Mouse (Mus musculus): ENCODE data around the gene Fgfr2. TPM values are rescaled to one million over a fixed set of nuclear protein-coding genes. Genes with fewer than 3 reads are reported as not detected.

Gene Fgfr2
- total and polyA plus RNA-seq, 2 experiments from 2014 or later, result 12.1 to 32.6 TPM

DNA sequence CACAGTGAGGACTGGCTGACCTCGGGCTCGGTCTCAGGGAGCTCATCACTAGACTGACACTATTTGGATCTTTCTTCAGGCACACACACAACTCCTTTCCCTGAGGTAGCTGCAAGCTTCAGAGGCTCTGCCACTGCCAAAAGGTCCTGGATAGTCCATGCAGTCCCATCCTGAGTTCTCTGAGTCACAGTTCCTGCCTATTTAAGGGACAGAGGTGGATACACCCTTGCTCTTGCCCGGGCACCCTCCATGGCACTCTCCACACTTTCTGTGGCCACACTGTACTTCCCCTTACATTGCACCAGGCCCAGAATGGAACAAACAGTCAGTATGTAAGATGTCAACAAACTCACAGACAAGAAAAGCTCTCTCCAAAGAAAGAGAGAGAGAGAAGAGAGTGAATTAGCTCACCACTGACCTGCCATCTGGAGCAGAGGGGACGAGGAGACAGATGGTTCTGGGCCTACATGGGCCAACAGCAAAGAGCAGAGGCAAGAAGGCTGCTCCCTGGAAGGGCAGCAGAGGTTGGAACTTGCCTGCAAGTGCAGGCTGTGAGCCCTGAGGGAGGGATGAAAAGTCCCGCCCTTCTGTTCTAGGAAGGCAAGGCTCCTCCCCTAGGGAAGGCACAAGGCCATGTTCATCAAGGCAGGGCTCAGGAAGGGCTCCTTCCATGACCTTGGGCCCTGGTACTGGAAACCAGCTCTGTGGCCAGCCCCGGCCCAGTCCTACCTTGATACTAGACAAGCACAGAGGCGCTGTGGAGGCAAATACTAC is 346.6 kb downstream of the Fgfr2 start:
- DNase-seq (ENCODE audit: low spot score), result peak; percentile 21
- TF ChIP-seq CTCF (IDR thresholded peaks at IDR 0.05), result no peak

DNA sequence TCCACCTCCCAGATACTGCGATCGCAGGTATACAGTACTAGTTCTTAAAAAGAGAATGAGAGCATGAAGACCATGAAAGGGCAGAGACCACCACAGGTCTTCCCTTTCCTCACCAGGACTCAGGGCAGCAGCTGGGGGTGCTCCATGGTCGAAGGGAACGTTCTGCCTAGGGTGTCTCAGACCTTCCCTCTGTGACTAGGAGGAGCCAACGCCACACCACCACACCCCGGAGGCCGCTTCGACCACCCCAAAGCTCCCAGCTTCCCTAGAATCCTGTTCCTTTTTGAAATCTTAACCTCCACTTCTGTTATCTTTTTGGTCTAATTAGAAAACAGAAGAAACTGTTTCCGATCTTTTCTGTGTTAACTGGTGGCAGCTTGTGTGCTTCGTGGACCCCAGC is 347.2 kb downstream of the Fgfr2 start:
- no peak for DNase-seq (ENCODE audit: low spot score)
- no peak overlapping the region for H3K4me2 ChIP-seq (ENCODE audit: low read depth, low read length, poor library complexity, severe bottlenecking)
- peaks cover 3% of the 10 kb centered on the region for H3K36me3 ChIP-seq (ENCODE audit: insufficient read depth, low read length)
- no peak for ATAC-seq (ENCODE audit: low FRiP score)
- TF ChIP-seq CTCF (IDR thresholded peaks at IDR 0.05), result no peak
- H3K4me3 ChIP-seq (ENCODE audit: low read depth, low read length), result no peak overlapping the region
- no peak overlapping the region for H3K9ac ChIP-seq (replicated peaks; ENCODE audit: low read length, poor library complexity, severe bottlenecking)
- peaks cover 12% of the 10 kb centered on the region for H3K4me1 ChIP-seq (ENCODE audit: insufficient read depth, low read length)
- no peak overlapping the region for H3K27ac ChIP-seq (ENCODE audit: low read depth, low read length)
- WGBS, result 89% methylated on average over 10 of the region's 10 CpGs
- H3K9me3 ChIP-seq (ENCODE audit: low read length), result no peaks in the 10 kb centered on the region
- H3K27me3 ChIP-seq (ENCODE audit: insufficient read depth, low read length), result no peaks in the 10 kb centered on the region

More for the DNA sequence above, 346.6 kb downstream of the Fgfr2 start:
- H3K27ac ChIP-seq (ENCODE audit: low read depth, low read length), result no peak overlapping the region
- no peak overlapping the region for H3K4me3 ChIP-seq (ENCODE audit: low read depth, low read length)
- no peaks in the 10 kb centered on the region for H3K27me3 ChIP-seq (ENCODE audit: insufficient read depth, low read length)
- no peak overlapping the region for H3K9ac ChIP-seq (replicated peaks; ENCODE audit: low read length, poor library complexity, severe bottlenecking)
- H3K9me3 ChIP-seq (ENCODE audit: low read length), result no peaks in the 10 kb centered on the region
- ATAC-seq (ENCODE audit: low FRiP score), result no peak
- peaks cover 3% of the 10 kb centered on the region for H3K36me3 ChIP-seq (ENCODE audit: insufficient read depth, low read length)
- H3K4me2 ChIP-seq (ENCODE audit: low read depth, low read length, poor library complexity, severe bottlenecking), result no peak overlapping the region
- 89% methylated on average over 7 of the region's 7 CpGs for WGBS
- peaks cover 15% of the 10 kb centered on the region for H3K4me1 ChIP-seq (ENCODE audit: insufficient read depth, low read length)

DNA sequence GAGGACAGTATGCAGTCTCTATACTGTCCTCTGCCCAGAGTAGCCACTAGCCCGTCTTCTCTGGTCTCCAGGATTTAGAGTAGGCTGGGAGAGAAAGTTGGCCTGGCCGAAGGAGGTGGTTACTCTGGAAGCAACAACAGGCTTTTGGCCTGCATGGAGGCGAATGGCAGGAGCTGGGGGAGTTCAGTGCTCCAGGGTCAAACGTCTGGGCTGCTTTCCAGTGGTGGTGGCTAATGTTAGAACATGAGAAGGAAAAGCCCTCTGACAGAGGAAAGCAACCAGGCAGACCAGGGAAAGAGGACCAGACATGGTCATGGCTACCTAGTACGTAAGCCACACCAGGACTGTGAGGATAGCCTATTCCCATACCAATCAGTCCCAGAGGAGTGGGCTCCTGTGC is 347.8 kb downstream of the Fgfr2 start:
- Histone ChIP-seq H3K4me3 (ENCODE audit: low read depth, low read length) (no peak overlapping the region), H3K27ac (ENCODE audit: low read depth, low read length) (no peak overlapping the region), H3K4me1 (ENCODE audit: insufficient read depth, low read length) (peaks cover 6% of the 10 kb centered on the region; the same call in 1 of the 2 replicates), H3K27me3 (ENCODE audit: insufficient read depth, low read length) (no peaks in the 10 kb centered on the region), H3K9ac (replicated peaks; ENCODE audit: low read length, poor library complexity, severe bottlenecking) (no peak overlapping the region), H3K9me3 (ENCODE audit: low read length) (no peaks in the 10 kb centered on the region), H3K4me2 (ENCODE audit: low read depth, low read length, poor library complexity, severe bottlenecking) (no peak overlapping the region), H3K36me3 (ENCODE audit: insufficient read depth, low read length) (peaks cover 3% of the 10 kb centered on the region)
- no peak for DNase-seq (ENCODE audit: low spot score)
- TF ChIP-seq CTCF (IDR thresholded peaks at IDR 0.05), result no peak
- 85% methylated on average over 5 of the region's 5 CpGs for WGBS
- no peak for ATAC-seq (ENCODE audit: low FRiP score)

DNA sequence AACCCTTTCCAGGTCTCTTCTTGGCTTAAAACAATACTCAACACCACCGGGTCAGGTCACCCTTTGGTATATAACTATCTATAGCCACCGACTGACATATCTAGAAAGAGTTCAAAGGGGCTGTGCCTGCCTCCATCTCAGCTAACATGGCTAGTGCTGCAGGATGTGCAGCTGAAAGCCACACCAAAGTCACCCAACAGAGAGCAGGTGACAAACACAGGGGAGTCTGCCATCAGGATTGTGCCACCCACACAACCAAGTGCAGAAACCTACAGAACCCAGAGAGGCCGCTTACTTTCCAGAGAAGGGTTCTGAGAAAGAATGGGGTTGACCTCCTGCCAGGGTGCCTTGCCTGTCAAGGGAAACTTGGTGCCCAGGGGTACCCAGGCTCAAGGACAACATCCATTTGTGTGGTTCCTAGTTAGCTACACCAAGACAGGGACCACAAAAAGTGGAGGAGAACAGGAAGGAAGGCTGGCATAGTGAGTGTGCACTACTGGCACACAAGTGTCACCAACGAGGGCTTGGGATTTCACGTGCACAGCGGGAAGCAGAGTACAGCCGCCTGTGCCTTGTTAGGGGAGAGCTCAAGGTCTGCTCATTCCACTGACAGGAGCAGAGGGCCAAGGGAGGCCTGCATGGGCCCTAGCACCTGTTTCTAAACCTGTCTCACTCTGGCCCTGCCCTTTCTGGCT is 350.0 kb downstream of the Fgfr2 start:
- H3K4me2 ChIP-seq (ENCODE audit: low read depth, low read length, poor library complexity, severe bottlenecking), result no peak overlapping the region
- no peaks in the 10 kb centered on the region for H3K27me3 ChIP-seq (ENCODE audit: insufficient read depth, low read length)
- no peak overlapping the region for H3K4me3 ChIP-seq (ENCODE audit: low read depth, low read length)
- no peak overlapping the region for H3K9ac ChIP-seq (replicated peaks; ENCODE audit: low read length, poor library complexity, severe bottlenecking)
- no peak for TF ChIP-seq CTCF (IDR thresholded peaks at IDR 0.05)
- H3K4me1 ChIP-seq (ENCODE audit: insufficient read depth, low read length), result peaks cover 4% of the 10 kb centered on the region; the same call in 1 of the 2 replicates
- no peaks in the 10 kb centered on the region for H3K9me3 ChIP-seq (ENCODE audit: low read length)
- H3K27ac ChIP-seq (ENCODE audit: low read depth, low read length), result no peak overlapping the region
- no peak for DNase-seq (ENCODE audit: low spot score)
- ATAC-seq (ENCODE audit: low FRiP score), result no peak
- WGBS, result 93% methylated on average over 7 of the region's 7 CpGs
- H3K36me3 ChIP-seq (ENCODE audit: insufficient read depth, low read length), result no peaks in the 10 kb centered on the region; the same call in 1 of the 2 replicates

DNA sequence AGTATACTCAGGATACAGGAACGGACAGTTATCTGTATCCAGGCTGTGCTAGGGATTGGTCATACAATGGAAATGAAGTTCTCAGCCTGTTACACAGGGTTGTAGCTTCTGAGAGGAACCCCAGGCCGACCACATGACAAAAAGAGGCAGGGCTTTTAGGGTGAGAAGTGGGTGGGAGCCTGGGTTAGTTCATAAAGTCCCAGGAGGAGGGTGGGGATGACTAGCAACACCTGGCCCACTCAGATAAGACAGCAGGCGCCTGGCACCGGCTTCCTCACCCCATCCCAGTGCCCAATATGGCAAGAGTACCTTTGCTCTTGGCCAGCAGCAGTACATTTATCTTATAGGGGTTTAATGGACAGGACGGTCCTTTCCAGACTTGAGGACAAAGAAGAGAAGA is 350.7 kb downstream of the Fgfr2 start:
- no peak overlapping the region for H3K9ac ChIP-seq (replicated peaks; ENCODE audit: low read length, poor library complexity, severe bottlenecking)
- peaks cover 7% of the 10 kb centered on the region; the same call in 1 of the 2 replicates for H3K4me1 ChIP-seq (ENCODE audit: insufficient read depth, low read length)
- H3K4me2 ChIP-seq (ENCODE audit: low read depth, low read length, poor library complexity, severe bottlenecking), result no peak overlapping the region
- ATAC-seq (ENCODE audit: low FRiP score) (no peak), DNase-seq (ENCODE audit: low spot score) (no peak)
- no peak overlapping the region for H3K27ac ChIP-seq (ENCODE audit: low read depth, low read length)
- H3K36me3 ChIP-seq (ENCODE audit: insufficient read depth, low read length), result no peaks in the 10 kb centered on the region; the same call in 1 of the 2 replicates
- no peaks in the 10 kb centered on the region for H3K27me3 ChIP-seq (ENCODE audit: insufficient read depth, low read length)
- whole genome bisulfite sequencing, result 97% methylated on average over 5 of the region's 5 CpGs
- no peak overlapping the region for H3K4me3 ChIP-seq (ENCODE audit: low read depth, low read length)
- no peaks in the 10 kb centered on the region for H3K9me3 ChIP-seq (ENCODE audit: low read length)
- TF ChIP-seq CTCF (IDR thresholded peaks at IDR 0.05), result no peak

Data from midbrain, postnatal 0 days (tissue).